9 mouse cellular contexts compared by ENCODE assay signal in the genomic region with DNA sequence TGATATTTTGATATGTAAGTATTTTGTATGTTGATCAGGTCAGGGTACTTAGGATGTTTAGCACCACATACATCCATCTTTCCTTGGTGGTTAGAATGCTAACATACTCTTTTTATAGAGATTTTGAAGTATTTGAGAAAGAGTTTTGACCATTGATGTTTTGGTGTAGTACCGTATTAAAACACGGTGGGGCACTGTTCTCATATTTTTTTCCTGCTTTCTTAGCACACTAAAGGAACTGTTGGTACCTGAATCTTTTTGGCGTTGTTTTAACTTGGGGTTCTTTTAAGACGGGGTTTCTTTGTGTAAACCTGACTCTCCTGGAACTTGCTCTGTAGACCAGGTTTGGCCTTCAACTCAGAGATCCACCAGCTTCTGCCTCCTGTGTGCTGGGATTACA.
DNase-seq lines count a peak whose midpoint lies in the region; ATAC-seq lines count a peak whose summit lies in the region.
"Had no signal": no experiment of that assay in that cellular context is flagged by ENCODE, and none has a peak within 500 bp of the region (broad histone marks: within the 10 kb centered on the region; RNA-seq: fewer than 3 reads in every experiment).

No protein-coding gene starts in this region.

- WGBS in hindbrain, embryonic 11.5 days, result 21% methylated on average over 4 of the region's 4 CpGs
- WGBS in hindbrain, embryonic 16.5 days, result 10% methylated on average over 4 of the region's 4 CpGs

- H3K9me3 ChIP-seq in hindbrain, embryonic 11.5 days (ENCODE audit: control insufficient read depth, low read length), result no peaks in the 10 kb centered on the region
- H3K9me3 ChIP-seq in hindbrain, embryonic 16.5 days (ENCODE audit: control insufficient read depth, low read length), result no peaks in the 10 kb centered on the region
- H3K9me3 ChIP-seq: hindbrain, embryonic 12.5 days had no signal

- DNase-seq in hindbrain, embryonic 11.5 days (ENCODE audit: low spot score), result peak; percentile 67
- DNase-seq in right cerebral cortex, adult 2 months (ENCODE audit: low spot score in 2 of 2), result peak; percentile 29 to 50
- no peak for DNase-seq in right cerebral cortex, postnatal 4 days
- DNase-seq in heart, postnatal 14 days, result peak; percentile 22 to 55
- no peak for DNase-seq in spleen, postnatal 36 days (ENCODE audit: low spot score in 2 of 2)
- DNase-seq in spleen, postnatal 4 days (ENCODE audit: low spot score in 2 of 2), result no peak
- no peak for DNase-seq in adrenal gland, adult 2 months

- no peaks in the 10 kb centered on the region for H3K27me3 ChIP-seq in hindbrain, embryonic 11.5 days (ENCODE audit: control insufficient read depth, insufficient read depth, low read length)
- H3K27me3 ChIP-seq in hindbrain, embryonic 16.5 days (replicated peaks; ENCODE audit: control insufficient read depth, insufficient read depth, low read length), result no peaks in the 10 kb centered on the region
- H3K27me3 ChIP-seq: hindbrain, embryonic 12.5 days had no signal

- intact Hi-C loops in heart, postnatal 14 days (cut with DNase I), result loop anchor here (2.0 to 10.0 kb wide), 4 partner anchors 50 to 492 kb away; a partner anchor contains a TSS

- no peak for ATAC-seq in hindbrain, embryonic 11.5 days (ENCODE audit: low FRiP score)
- no peak for ATAC-seq in hindbrain, embryonic 16.5 days

- no peak overlapping the region for H3K4me3 ChIP-seq in hindbrain, embryonic 11.5 days (ENCODE audit: low read depth, low read length)
- no peak overlapping the region for H3K4me3 ChIP-seq in hindbrain, embryonic 16.5 days (ENCODE audit: low read length)
- H3K4me3 ChIP-seq: hindbrain, embryonic 12.5 days had no signal

- H3K9ac ChIP-seq in hindbrain, embryonic 11.5 days (ENCODE audit: low read depth, low read length), result no peak overlapping the region
- no peak overlapping the region for H3K9ac ChIP-seq in hindbrain, embryonic 16.5 days (ENCODE audit: low read depth, low read length)
- H3K9ac ChIP-seq: hindbrain, embryonic 12.5 days had no signal

- no peaks in the 10 kb centered on the region for H3K36me3 ChIP-seq in hindbrain, embryonic 11.5 days (ENCODE audit: control insufficient read depth, insufficient read depth, low read length)
- H3K36me3 ChIP-seq in hindbrain, embryonic 16.5 days (ENCODE audit: control insufficient read depth, insufficient read depth, low read length), result no peaks in the 10 kb centered on the region
- H3K36me3 ChIP-seq: hindbrain, embryonic 12.5 days had no signal

- no peak overlapping the region for H3K27ac ChIP-seq in hindbrain, embryonic 11.5 days (ENCODE audit: low read depth, low read length)
- H3K27ac ChIP-seq in hindbrain, embryonic 16.5 days (ENCODE audit: low read depth, low read length), result no peak overlapping the region
- H3K27ac ChIP-seq: hindbrain, embryonic 12.5 days had no signal

- no peak overlapping the region for H3K4me2 ChIP-seq in hindbrain, embryonic 11.5 days (replicated peaks; ENCODE audit: low read depth, low read length)
- H3K4me2 ChIP-seq in hindbrain, embryonic 16.5 days (ENCODE audit: low read length), result no peak overlapping the region
- H3K4me2 ChIP-seq: hindbrain, embryonic 12.5 days had no signal

- H3K4me1 ChIP-seq in hindbrain, embryonic 11.5 days (replicated peaks; ENCODE audit: control insufficient read depth, insufficient read depth, low read length), result no peaks in the 10 kb centered on the region
- no peaks in the 10 kb centered on the region for H3K4me1 ChIP-seq in hindbrain, embryonic 16.5 days (ENCODE audit: control insufficient read depth, insufficient read depth, low read depth, low read length)
- H3K4me1 ChIP-seq: hindbrain, embryonic 12.5 days had no signal

Comparison
In these comparisons a context has a peak if more than half of its experiments do, and no peak if none do; other contexts are left out.
1. DNase-seq: peak in hindbrain, embryonic 11.5 days (single experiment), right cerebral cortex, adult 2 months (2 of 2) and heart, postnatal 14 days (2 of 2); none in right cerebral cortex, postnatal 4 days (single experiment), spleen, postnatal 36 days (0 of 2), spleen, postnatal 4 days (0 of 2) and adrenal gland, adult 2 months (single experiment).